Mouse (Mus musculus) thymus, postnatal 14 days (tissue): ENCODE measurements around the gene Rps21.

Experiments
- DNase-seq: peaks from one replicate; pipeline ENCODE4 v3.0.0; 2021

Rps21 gene

GRCm38 (mm10) chr2:180292026-180292425 is 34.8 kb downstream of the Rps21 start:
- no peak for DNase-seq

- DNase-seq: no peak
These were observed 35.7 kb downstream of the Rps21 start for GRCm38 (mm10) chr2:180292906-180293305.

- no peak for DNase-seq
These were observed 43.1 kb downstream of the Rps21 start for GRCm38 (mm10) chr2:180300252-180300651.

- no peak for DNase-seq
These were observed 43.6 kb downstream of the Rps21 start for GRCm38 (mm10) chr2:180300771-180301170.

- no peak for DNase-seq
These were observed 45.0 kb downstream of the Rps21 start for GRCm38 (mm10) chr2:180302201-180302600.

GRCm38 (mm10) chr2:180303468-180303867 is 46.3 kb downstream of the Rps21 start:
- DNase-seq: no peak

GRCm38 (mm10) chr2:180304554-180304953 is 47.4 kb downstream of the Rps21 start:
- DNase-seq: no peak

- DNase-seq: no peak
These were observed 48.3 kb downstream of the Rps21 start for GRCm38 (mm10) chr2:180305490-180305889.

- no peak for DNase-seq
These were observed 48.8 kb downstream of the Rps21 start for GRCm38 (mm10) chr2:180306009-180306408.

- no peak for DNase-seq
These were observed 49.4 kb downstream of the Rps21 start for GRCm38 (mm10) chr2:180306423-180307168.

- DNase-seq: no peak
These were observed 50.5 kb downstream of the Rps21 start for GRCm38 (mm10) chr2:180307680-180308079.
